Mouse (Mus musculus) adrenal gland, postnatal 36 days (tissue): ENCODE results near the gene Gatd1. TPM values are rescaled to one million over a fixed set of nuclear protein-coding genes. Genes with fewer than 3 reads are reported as not detected.

Source experiments
- DNase-seq, 2 experiments: peaks; one replicate each; pipeline ENCODE4 v3.0.0; 2021; ENCODE audit warnings: mixed read lengths in 1 of 2
- total RNA-seq, 2 experiments: library from RNA; stranded (reverse); gene quantifications; 2 replicates each; pipeline ENCODE4 v1.2.3; 2021

Gatd1 gene
- total RNA-seq, 2 experiments from 2014 or later = 24.9 to 46.7 TPM

DNA sequence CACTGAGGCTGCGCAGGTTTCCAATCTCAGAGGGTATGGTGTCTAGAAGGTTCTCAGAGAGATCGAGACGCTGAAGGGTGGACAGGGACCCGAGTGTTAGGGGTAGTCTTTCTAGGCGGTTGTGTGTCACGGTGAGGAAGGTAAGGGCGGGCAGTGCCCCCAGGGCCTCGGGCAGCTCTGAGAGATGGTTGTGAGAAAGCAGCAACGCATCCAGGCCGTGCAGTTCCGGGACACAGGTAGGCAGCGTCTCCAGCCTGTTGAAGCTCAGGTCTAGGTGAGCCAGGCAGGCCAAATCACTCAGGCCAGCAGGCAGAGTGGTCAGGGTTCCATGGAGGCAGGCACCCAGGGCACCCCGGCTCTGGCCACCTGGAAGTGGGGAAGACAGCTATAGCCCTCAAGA, 28.3 kb upstream of the Gatd1 start:
- DNase-seq = no peak

DNA sequence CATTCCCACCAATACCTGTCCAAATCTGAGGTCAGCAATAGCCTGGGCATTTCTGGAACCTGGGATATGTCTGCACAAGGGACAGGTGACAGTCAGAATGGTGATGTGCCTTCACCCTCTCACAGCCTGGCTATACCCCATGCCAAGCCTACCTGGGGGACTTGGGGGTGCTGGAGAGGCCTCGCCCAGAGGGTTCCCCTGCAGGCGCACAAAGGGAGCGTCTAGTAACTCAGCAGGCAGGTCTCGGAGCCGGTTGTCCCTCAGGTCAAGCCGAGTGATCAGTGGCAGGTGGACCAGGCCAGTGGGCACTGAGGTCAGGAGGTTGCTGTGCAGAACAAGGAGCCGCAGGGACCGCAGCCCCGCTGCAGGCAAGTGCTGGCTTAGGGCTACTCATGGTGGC, 27.5 kb upstream of the Gatd1 start:
- DNase-seq = no peak

DNA sequence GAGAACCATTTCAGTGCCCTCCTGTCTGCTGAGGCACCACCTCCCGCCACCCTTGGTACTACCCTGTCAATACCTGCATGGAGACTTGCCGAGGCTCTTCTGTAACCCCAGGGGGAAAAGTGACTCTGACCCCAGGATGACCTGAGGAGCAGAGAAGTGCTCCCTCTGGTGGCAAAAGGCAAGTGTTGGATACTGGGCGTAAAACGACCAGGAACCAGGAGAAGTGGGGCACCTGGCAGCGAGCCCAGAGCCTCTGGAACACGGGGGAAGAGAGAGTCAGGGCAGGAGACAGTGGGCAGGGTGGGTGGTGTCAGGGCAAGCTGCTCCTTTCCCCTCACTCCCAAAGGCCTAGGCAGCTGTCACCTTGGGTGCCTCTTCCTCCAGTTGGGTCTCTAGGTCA, 26.7 kb upstream of the Gatd1 start:
- peak; percentile 74 to 83 for DNase-seq

DNA sequence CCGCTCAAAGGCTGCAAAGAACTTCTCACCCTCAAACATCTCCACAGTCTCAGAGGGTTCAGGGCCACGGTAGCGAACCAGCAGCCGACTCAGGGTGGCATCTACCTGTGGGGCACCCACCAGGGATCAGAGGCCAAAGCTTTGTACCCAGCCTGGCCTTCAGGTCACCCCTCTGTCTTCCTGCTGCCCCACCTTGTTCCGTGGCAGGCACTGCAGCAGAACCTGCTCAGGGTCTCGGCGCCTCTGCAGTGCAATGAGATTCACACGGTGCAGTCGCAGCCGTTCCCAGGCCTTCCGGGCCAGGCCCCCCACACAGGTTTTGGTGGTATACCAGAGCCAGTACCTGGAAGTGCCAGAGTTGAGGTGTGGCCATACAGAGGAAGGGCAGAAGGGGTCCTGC, 25.9 kb upstream of the Gatd1 start:
- DNase-seq = no peak

DNA sequence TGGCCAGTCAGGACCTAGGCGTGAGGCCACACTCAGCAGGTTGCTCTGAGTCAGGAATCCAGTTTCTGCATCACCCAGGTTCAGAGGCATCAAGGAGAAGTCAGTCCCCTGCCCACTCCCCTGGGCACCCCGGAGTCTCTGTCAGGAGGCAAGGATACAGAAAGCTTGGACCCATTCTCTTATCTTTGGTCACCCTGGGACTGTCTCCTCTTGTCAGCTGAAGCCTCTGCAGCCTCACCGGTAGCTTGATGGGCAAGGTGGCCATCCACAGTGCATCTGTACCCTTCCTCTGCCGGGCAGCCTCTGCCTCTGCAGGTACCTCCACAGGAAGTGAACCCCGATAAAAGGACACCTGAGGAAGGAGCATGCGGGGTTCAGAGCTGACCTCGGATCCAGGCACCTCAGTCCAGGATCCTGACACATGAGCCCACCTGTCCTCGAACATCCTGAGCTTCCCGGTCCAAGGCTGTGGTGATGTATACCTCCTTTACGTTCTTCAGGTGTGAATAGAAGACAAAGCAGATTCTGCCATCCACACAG, 25.3 kb upstream of the Gatd1 start:
- DNase-seq = no peak

DNA sequence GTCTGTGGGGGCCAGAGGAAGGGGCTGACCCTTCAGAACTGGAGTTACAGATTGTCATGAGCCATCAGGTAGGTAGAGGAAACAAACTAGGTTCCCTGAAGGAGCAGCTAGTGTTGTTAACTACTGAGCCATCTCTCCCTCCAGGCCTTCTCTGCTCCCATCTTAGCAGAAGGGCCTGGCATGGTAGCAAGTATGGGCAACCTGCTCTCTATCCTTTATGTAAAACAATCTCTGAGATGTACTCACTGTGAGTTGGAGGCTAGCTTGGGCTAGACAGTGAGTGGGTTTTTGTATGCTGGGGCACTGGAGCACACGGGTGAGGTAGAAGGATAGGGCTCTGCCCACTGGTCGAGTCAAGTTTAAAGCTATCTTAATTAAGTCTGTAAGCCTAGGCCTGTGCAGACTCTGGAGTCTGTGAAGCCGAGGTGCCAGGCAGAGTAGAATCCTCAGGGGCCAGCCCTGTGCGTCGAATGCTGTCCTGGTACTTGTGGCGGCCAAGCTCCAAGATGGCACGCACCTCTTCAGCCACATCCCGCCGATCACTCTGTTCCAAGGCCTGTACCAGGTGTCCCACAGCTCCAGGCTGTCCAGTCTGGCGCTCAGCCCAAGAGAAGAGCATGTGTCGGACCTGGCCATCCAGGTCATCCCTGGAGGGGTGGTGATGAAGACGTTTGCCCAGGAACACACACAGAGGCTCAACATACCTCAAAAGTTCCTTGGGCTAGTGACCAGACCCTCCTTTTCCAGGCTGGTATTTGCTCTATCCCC, 24.4 kb upstream of the Gatd1 start:
- no peak for DNase-seq

DNA sequence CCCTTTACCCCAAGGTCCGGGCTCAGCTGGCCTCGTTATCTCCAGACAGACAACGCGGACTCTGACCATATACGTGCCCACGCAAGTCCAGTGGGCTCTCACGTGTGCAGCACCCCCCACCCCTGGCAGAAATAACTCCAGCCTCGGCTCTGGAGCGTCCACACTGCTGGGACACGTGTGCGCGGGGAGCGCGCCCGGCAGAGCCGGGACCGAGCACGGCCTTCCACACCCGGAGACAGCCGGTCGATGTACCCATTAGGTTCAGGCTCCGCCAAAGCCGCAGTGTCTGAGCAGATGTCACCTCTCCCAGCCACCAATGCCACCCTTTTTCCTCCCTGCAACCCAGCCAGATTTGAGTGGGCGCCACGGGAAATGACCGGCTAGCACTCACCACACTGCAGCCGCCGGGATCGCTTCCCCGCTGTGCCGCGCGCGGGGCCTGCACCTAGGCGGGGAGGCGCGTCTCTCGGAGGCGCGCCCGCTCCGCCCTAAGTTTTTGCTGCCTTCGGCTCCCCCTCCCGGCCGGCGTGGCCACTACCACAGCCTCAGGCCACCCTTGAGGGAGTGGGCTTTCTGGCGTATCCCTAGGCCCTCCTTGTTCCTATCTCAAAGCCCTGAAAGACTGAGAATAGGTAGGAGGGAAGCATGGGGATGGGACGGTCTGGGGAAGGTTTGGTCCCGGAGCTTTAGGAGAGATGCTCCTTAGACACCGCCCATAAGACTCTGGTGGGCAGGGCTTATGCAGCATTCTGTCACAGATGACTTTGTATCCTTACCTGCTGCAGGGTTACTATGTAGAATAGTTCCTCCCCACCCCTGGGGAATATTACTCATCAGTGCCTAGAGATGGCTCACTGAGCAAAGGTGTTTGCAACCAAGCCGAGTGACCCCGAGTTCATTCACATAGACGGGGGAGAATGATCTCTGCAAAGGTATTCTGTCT, 23.5 kb upstream of the Gatd1 start, which contains the start of gene Slc25a22:
Gene Slc25a22, minus strand, starts transcription at position 715 of the 943 bp plus-strand sequence.
- peak; percentile 88 to 93 for DNase-seq

DNA sequence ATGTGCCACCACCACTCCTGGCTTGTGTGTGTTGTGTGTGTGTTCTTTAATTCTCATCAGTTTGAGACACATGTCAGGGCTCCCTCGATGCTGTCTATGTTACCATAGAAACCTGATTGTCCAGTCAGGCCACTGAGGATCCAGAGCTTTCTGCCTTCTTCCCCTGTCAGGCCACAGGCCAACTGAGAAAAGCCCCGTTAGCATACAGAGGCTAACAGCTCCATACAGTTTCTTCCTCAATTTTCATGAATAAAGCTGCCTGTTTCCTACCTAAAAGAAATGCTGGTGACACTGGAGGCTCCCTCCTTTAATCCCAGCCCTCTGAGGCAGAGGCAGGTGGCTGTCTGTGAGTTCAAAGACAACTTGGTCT, 22.6 kb upstream of the Gatd1 start:
- DNase-seq = no peak

DNA sequence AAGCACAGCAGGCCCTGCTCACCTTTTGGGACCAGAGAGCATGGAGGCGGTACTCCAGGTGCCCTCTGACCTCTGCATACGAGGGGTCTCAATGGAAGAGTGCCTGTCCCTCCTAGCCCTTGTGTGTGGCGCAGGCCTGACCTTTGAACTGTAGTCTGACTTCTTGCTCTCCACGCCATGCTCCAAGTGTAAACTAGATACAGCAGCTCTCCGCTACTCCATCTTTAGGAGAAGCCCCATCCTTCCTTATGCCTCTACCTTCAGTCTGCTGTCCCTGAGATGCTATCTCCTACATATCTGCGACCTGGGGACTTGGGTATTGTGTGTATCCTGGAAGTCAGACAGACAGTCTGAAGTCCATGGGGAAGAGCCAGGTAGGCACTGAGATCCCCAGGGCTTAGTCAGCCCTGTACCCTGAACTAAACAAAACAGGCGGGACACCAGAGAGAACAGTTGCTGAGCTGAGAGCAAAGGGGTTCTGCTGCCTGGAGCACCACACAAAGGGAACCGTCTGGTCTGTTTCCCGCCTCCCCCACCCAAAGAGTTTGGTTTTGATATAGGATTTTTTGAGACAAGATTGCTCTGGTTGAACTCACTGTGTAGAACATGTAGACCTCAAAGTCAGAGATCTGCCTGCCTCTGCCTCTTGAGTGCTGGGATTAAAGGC, 22.1 kb upstream of the Gatd1 start:
- DNase-seq = no peak

DNA sequence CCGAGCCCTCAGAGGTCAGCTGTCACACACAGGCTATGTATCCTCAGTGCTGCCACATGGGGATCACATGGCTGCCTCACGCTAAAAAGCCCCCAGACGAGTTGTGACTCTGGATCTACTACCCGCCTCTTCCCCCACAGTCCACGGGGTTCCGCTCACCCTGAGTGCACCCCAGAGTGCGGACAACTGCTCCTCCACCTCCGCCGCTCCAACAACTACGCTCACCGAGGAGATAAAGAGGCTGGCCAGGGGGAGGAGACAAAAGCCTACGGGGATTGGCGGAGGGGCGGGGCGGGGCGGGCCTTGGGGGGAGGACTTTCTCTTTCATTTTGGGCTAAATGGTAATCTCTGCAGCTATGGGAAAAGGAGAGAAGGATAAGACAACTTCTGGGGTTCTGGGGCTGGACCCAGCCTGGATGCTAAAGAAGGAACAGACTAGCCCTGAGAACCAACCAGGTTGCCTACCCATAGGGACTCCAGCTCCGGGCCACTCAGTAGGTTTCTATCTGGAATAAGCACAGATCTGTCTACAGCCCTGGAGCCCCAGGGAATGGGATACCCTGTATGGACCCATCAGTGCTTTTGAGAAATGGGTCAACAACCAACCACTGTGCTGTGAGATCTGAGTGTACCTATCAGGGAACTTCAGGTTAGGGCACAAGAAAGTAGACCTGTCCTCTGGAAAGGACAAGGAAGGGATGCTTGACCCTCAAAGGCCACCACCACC, 21.4 kb upstream of the Gatd1 start:
- peak; percentile 81 to 86 for DNase-seq

DNA sequence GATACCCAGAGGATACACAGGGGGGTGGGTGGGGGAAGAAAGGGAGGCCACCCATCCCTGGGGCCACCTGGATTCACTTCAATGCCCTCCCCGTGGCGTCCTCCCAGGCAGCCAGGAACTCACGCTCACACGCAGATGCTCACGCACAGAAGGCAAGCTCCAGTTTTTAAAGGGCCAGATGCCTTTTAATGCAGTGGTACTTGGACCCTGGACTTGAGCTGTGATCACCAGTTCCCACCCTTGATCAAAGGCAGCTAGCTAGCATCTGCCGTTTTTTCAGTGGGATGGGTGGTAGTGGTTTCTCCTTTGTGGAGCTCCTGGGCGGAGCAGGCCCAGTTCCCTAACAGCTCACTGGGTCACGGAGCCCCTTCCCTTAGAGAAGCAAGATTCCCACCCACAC, 20.5 kb upstream of the Gatd1 start:
- DNase-seq = peak; percentile 72 to 77

DNA sequence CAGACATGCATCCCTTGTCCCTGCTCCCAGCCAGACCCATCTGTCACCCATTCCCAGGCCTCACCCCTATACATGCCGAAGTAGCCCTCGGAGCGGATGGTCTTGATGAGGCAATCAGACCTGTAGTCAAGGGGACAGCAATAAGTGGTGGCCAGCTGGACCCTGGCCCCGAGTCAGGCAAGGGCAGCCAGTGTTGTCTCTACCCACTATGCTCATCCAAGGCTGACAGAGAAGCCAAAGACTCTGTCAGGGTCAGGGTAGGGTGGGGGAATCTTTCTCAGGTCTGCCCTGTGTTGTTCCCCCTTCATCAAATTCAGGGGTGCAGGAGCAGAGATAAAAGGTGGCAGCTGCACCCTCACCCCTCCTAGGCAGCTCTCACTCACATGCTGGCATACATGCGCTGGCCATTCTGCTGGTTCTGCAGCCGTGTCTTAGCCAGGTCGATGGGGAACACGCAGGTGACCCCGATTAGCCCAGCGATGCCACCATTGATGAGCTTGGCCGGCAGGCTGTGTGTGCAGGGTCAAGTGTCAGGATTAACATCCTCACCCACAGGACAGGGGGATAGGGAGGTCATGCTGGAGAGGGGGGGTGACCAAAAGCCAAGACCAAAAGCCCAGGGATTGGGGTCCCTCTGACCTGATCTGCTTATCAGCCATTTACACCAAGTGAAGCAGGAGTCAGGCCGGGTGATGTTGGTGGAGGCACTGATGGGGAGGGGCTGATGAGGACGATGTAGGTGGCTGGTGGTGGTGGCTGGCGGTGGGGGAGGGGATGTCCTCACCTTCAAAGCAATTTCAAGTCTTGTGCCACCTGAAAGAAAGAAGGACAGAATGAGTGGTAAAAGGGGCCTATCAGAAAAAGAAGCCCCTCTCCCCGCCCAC, 19.8 kb upstream of the Gatd1 start:
- no peak for DNase-seq

DNA sequence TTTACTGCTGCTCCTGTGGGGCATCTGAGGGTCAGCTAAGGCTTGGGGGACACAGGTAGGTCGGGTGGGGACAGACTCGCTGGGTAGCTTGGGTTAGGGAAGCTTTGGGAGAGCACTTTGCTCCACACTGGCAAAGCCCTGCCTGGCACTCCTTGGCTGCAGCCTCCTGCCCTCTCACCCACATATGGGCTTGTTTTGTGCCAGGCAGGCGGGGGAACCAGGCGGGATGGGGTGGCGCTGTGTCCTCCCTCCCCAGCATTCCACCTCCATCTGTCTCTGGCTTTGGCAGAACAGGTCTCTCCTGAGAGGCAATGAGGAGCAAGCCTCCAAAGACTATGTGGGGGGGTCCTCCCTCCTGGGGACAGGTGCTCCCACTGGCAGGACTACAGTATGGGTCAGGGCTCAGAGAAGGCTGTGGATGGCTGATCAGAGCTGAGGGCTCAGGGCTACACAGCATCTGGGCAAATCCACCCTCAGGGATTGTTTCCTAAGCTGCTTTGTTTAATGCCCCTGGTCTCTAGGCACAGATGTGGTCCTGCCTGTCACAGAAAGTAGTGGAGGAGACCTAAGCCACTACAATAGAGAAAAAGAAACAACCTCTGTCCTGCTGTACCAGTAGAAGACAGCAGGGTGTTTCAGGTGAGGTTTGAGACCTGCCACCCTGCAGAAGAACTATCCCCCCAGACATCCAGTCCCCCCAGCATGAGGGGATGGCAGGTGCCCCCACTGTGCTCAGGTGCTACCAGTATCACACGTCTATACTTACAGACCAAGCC, 19.0 kb upstream of the Gatd1 start:
- DNase-seq = peak; percentile 82 to 88

DNA sequence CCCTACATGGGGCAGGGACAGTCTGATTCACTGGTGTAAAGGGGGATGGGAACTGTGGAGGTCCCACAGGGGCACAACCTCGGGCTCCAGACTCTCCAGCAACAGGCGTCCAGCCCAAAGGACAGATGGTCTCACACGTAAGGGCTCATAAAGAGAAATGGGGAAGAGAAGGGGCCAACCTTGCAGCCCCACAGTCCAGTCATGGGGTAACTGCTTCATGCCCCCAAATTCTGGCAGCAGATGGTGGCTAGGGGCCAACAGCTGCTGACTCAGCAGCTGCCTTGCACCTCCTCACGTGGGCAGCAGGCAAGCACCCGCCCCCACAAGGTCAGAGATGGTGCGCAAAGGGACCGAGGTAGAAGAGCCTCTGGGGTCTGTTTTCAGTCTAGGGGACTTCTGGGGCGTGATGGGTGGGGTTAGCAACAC, 18.3 kb upstream of the Gatd1 start:
- DNase-seq = peak; percentile 89 to 92

DNA sequence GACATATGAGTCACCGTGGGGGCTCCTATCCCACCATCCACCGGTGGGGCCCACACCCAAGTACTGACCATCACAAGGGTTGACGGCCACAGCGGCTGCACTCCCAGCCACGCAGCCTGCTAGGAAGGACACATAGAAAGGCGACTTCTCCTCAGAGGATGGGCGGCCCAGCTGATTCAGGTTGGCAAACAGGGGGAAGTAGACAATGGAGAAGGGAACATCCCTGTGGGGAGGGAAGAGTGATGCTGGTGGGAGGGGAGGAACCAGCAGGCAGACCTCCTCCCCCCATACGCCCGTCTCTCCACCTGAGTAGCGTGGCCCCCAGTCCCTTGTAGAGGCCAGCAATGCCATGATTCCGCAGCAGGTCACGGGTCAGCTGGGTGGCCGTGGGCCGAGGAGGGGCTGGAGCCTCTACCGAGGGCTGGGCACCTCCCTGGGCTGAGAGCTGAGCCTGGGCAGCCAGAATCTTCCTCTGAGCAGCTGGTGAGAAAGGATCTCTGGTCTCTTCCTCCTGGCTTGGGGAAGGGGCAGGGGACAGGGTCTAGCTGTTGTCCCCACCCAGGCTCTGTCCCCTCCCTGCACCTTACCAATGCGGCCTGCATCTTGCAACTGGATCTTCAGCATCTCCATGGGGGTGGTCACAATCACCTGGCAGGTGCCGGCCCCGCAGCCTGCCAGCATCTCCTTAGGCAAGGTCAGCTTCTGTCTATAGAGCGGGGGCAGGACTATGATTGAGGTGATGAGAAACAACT, 17.7 kb upstream of the Gatd1 start:
- no peak for DNase-seq

DNA sequence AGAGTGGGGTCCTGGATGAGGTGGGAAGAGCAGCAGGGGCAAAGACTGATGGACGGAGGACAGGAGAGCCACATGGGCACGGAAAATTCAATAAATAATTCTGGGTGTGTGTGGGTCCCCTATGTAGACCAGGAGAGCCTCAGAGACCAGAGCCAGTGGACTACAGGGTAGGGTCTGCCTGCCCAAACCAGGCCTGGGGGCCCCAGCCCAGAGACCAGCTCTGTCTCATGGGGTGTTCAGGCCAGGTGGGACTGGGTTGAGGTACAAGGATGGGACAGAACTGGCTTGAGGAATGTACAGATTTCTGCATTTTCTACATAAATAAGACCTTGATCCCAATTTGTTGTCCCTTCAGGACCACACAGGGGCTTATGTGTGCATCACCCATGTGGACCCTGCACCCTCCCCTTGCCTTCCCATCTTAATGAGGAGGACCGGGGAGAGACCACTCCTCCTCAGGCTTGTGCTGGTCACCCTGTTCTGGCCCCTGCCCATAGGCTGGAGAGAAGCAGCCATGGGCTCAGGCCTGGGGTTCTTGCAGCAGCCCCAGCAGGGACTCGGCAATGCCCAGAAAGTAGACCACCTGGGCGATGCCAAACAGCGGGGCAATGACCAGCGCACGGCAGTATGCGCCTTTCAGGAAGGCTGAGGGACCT, 16.8 kb upstream of the Gatd1 start:
- no peak for DNase-seq

DNA sequence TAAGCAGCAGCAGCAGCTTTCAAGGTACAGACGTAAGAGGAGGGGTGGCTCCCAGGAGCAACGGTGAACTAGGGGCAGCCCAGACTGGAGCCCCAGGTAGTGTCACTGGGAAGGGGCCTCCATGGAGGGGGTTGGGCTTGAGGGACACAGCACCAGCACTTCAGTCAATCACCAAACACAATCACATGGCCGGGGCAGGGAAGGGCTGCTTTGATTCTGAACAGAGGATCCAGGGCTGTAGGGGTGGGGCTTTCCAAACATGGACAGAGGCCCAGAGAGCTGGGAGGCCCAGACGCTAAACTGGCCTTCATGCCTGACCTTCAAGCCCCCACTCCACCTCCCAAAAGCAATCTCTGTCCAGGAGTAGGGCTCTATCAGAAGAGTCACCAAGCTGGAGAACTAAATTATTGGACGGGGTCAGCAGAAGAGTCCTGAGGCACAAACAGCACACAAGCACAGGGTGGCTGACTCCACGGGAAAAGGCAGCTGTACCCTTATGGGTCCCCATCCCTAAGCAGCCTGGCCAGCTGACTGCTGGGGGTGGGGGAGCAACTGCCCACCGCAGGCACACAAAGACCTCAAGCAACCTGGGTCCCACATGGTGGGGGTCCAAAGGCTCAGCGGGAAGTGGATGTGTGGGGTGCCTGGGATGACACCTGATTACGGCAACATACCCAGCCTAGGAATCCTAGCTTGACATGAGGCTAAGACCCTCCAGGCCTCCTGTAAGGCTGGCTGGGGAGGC, 16.1 kb upstream of the Gatd1 start:
- DNase-seq = peak; percentile 62 to 70

DNA sequence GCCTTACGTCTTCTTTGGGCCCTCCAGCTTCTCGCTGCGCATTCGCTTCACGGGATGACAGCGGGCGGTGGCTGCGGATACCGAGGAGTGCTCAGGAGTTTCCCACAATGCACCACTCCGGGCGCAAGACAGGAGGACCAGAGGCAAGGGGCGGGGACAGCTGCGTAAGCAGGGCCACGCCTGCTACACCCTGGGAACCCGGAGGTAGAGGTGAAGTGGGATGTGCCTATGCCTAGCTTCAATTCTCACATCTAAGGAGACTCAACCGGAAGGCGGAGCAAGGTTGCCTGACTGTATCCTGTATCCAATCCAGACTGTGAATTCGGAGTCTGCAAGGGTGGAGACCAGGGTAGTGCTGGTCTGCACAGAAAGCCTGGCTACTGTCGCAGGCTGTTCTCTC, 15.4 kb upstream of the Gatd1 start, which contains the start of gene Cend1:
Gene Cend1, minus strand, starts transcription at position 182 of the 400 bp plus-strand sequence.
- DNase-seq = peak; percentile 57 to 66
